Mouse (Mus musculus) adrenal gland, postnatal 10 days (tissue): Measurements from ENCODE around the gene Rab20. TPM values are rescaled to one million over a fixed set of nuclear protein-coding genes. Genes with fewer than 3 reads are reported as not detected.

Experiments
- DNase-seq: peaks from one replicate; pipeline ENCODE4 v3.0.0; 2021; ENCODE audit warnings: mixed read lengths
- total RNA-seq, 2 experiments: library from RNA; stranded (reverse); gene quantifications; 2 replicates each; pipeline ENCODE4 v1.2.3; 2021

The Rab20 gene
- total RNA-seq, 2 experiments from 2014 or later, result 5.1 to 5.7 TPM

DNA sequence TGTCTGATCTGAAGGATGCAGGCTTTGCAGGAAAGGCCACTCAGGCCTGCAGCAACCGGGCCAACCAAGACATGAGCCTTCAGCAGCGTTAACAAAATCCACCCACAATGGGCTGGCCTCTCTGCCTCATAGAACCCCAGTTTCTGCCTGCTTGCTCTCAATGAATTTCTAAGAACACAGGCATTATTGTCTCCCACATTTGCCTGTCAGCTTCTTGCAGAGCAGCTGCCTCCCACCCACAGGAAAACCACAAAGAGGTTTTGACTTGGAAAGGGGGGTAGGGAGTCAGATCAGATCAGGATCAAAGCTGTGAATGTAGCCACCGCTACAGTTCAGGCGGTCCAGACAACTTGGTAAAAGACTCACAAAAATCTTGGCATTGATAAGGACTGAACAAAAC lies 25.5 kb downstream of the Rab20 start:
- DNase-seq, result no peak

DNA sequence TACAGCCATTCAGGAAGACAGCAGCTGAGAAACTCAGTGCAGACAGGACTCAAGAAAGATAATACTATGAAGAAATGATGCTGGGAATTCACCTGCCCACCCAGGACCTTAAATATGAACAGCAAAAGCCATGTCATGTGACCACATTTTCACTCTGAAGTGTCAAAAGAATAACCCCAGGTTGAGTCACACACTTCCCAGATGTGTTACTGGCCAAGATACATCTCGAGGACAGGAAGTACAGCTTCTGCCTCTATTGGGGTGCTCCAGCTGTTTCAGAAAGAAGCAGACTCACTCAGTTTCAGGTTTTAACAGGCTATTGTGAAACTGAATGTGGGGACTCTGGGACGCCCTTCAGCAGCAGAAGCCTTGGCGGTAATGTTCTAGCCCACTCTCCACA lies 26.0 kb downstream of the Rab20 start:
- DNase-seq, result no peak

DNA sequence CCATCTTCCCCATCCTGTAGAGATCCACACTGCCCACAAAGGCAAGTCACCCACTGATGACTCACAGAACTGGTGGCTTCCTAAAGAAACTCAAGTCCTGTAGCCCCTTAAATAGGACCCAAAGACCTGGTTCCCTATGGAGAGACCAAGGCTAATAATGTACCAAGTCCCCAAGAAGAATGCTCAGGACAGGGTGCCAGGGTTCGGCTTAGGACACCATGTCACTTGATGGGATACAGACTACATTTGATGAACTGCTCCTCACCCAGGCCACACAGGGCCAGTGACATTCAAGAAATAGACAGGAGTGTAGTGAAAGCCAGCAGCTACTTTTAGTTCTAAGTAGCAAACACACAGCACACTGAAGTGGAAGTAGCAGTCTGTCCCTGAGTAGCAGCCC lies 26.4 kb downstream of the Rab20 start:
- DNase-seq, result no peak

DNA sequence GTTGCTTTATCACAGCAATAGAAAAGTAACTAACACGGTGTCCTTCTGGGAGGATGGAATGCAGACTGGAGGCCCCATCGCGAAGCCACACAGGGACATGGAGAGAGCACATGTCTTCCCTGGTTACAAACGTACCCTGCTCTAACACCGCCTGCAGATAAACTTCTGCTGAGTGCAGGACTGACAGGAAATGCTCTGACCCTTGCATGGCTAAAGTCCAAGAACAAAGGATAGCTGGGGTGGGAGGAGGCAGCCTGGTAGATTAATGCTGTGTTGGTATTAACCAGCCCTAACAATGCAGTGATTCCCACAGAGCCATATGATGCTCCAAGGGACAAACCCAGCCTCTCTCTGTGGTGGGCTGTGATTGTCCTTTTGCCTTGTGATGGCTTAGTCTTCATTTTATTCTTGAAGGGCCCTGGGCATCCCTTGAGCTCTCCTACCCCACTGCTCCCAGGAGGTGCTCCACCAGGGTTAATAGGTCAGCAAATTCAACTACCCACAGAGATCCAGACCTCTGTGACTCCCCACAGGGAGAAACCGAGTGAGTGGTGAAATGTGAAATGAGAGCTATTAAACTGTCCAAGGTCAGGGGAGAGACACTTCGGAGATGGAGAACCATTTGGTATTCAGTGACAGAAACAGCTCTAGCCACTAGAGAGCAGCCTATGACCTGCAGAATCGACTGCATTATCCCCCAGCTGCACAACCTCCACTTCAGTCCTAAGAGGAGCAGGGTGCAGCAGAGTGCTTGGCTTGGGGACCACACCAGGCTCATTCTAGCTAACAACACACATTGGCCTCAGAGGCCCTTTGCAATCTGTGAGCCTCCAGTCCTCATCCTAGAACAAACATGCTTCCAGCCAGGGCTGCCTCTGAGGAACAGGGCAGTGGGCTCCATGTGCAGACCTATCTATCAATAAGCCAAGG lies 28.1 kb downstream of the Rab20 start:
- peak; percentile 50 for DNase-seq

DNA sequence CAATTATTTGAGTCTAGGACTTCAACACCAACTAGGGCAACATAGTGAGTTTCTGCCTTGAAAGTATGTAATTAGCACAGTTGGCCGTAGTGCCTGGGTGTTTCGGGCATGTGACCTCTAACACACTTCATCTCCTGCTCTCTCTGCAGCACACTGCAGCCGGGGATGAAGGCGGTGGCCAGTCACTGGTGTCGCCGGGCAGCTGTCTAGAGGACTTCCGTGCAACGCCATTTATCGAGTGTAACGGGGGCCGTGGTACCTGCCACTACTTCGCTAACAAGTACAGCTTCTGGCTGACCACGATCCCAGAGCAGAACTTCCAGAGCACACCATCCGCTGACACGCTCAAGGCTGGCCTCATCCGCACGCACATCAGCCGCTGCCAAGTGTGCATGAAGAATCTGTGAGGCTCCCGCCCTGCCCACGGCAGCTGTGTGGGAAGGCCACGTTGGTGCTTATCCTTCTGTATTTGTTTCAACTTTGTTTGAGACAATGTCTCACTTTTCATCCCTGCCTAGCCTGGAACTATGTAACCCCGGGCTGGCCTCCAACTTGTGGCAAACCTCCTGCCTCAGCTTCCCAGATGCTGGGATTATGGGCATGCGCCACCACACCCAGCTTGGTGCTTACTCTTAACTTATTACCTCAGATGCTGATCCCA lies 30.5 kb downstream of the Rab20 start:
- no peak for DNase-seq

DNA sequence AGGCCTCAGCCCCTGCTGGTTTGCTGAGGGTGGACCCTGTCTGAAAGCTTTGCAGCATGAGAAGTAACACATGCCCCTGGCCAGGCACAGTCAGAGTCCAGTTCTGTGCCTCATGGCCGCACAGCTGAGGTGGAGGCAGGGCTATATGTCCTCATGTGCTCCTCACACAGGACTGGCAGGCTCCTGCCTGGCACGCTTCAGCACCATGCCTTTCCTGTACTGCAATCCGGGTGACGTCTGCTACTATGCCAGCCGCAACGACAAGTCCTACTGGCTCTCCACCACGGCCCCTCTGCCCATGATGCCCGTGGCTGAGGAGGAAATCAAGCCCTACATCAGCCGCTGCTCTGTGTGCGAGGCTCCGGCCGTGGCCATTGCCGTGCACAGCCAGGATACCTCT lies 32.7 kb downstream of the Rab20 start:
- DNase-seq, result no peak

DNA sequence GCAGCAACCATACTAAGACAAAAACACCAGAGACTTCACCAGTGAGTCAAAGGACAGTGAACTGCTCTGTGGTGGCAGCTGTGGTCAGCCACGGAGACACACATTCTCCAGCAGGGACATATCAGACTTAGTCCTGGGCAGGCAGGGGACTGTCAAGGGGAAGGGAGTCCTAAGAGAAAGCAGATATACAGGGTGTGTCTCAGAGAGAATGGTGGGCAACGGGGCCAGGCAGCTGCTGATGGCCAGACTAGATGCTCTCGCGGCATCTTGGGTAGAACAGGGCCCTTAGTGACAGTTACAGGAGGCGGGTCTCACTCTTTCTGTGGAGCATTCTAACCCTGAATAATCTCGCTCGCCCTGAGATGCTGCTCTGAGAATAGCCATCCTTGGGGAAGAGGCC lies 34.3 kb downstream of the Rab20 start:
- no peak for DNase-seq

DNA sequence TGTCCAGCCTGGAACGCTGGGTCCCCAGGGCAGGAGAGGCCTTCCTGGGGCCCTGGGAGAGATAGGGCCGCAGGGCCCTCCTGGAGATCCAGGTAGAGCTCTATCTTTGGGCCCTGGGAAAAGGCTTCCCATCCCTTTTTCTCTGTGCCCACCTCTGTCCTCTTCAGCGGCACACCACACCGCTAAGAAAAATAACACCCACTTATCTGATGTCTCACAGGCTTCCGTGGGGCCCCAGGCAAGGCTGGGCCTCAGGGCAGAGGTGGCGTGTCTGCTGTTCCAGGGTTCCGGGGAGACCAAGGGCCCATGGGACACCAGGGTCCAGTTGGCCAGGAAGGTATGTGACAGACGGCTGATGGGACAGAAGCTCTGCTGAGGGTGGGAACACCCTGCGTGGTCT lies 34.9 kb downstream of the Rab20 start:
- DNase-seq, result no peak

DNA sequence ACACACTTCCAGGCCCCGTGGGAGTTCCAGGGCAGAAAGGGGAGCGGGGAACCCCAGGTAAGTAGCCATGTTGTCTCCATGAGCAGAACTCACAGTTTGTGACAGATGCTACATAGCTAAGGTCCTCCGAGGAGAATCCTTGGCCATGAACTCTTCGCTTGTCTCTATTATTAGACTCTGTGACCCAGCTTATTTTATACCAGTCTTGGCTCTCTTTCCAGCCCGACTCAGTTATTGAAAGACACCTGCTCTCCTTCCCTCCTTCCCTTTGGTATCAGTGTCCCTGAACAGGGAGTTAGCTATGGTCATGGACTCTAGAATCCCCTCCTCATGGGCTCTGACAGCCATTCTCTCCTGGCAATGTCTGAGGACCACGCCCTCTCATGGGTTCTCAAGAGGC lies 37.2 kb downstream of the Rab20 start:
- DNase-seq, result no peak

DNA sequence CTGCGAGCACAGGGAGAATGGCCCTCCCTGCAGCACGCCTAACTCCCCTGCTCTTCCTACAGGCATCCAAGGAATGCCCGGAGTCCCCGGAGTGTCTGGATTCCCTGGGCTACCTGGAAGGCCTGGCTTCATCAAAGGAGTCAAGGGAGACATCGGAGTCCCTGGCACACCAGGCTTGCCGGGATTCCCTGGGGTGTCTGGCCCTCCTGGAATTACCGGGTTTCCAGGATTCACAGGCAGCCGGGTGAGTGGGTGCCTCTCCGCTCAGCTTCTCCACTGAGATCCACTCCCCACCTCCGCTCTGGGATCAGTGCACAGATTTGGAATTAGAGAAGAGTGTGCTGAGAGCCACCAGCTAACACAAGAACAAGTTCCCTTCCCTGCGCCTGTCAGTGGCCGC lies 40.6 kb downstream of the Rab20 start:
- DNase-seq, result no peak

DNA sequence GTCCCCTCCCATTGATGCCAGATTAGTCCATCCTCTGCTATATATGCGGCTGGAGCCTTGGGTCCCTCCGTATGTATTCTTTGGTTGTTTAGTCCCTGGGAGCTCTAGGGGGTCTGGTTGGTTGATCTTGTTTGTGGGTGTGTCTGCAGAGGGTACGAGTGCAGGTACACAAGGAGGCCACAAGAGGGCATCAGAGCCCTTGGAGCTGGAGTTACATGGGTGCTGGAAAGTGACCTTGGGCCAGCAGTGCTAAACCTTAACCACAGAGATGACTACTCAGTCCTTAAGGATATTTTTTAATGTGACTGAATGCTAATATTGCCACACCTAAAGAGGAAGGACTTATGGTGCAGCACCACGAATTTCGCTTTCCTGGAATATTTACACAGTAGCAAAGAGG lies 47.8 kb downstream of the Rab20 start:
- peak; percentile 53 for DNase-seq

DNA sequence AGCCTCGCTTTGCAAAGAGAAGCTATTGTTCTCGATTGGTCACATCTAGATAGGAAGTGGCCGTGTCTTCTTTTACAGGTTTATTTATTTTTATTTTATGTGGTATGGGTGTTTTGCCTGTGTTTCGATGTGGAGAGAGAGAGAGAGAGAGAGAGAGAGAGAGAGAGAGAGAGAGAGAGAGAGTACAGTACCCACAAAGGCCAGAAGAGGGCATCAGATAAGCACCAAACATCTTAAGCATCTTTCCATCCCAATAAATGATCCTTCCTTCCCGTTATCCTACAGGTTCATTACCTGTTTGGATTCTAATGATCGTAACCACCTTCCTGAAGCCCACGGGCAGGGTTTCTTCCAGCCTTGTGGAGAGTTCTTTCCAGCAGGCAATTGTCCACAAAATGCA lies 55.4 kb downstream of the Rab20 start:
- no peak for DNase-seq

DNA sequence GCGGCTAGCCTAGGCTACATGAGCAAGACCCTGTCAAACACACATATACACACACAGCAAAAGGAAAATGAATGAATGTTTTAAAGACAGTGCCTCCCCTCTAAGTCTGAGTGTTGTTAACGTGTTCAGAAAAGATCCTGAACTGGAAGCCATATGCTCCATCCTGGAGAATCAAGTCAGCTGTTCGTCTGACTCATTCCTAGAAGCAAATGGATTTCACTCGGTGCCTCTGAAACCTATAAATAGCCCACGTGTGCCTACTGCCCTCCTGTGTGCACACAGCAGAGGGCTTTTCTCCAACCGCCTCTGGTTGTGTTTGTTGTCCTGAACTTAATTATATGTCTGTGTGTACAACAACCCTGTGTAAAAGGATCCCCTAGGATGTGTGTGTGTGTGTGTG lies 56.5 kb downstream of the Rab20 start:
- no peak for DNase-seq

DNA sequence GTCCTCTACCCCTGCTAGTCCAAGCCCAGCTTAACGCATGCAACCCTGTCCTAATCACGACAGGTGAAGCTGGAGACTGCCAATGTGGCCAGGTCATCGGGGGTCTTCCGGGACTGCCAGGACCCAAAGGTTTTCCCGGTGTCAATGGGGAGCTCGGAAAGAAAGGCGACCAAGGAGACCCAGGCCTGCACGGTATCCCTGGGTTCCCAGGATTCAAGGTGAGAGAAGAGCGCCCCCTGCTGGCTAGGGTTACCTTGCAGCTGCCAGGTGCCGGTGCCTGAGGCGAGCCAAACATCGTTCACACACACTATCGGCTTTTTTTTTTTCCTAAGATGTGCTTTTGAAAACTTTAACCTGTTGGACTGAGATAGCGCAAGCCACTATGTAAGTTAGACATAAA lies 57.4 kb downstream of the Rab20 start:
- DNase-seq, result peak; percentile 71

DNA sequence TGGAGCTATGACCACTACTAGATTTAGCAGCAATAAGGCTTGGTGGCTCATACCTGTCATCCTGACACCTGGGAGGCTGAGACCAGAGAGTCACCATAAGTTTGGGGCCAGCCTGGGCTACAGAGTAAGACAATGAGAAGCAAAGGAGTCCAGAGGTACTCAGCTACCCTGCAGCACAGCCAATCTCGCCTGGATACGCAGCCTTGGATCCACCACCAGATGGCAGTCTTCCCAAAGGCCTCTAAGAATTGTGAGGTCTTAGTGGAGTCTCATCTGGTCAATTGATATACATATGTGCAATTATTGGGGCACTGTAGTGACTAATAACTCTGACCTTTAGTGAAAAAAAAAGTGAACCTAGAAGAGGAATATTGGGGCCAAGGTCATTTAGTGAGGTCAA lies 58.9 kb downstream of the Rab20 start:
- DNase-seq, result peak; percentile 72

DNA sequence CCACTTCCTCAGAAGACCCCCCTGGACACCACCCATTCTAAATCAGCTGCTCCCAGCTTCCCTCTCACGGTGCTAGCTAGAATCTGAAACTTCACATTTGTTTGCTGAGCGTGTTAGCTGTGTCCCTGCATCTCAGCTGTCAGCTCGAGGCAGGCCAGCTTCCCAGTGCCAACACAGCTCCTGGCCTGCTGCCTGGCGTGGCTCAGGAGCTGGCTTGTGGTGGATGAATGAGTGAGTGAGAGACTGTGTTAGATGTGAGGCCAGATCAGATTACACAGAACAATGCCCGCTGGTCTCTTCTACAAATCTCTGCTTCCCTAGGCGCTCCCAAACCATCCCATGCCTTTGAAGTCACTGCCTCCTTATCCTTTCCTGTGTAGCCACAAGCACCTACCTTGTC lies 59.3 kb downstream of the Rab20 start:
- DNase-seq, result peak; percentile 80

DNA sequence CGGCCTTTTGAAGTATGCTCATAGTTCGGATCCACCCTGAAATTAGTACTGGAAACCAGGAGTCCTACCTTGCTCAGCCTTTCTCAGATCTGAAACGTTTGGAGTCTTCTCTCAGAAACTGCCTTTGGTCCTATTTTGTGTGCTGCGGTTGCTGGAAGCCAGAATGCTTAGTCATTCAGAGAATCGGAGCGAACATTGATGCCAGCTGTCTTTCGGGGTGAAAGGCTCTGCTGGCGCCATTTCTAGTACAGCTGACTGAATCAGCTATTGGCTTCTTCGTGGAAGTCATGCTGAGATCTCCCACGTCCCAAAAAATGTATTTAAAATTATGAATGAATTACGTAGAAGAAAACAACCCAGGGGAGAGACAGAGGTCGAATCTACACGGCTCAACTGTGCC lies 60.7 kb downstream of the Rab20 start:
- DNase-seq, result peak; percentile 50

DNA sequence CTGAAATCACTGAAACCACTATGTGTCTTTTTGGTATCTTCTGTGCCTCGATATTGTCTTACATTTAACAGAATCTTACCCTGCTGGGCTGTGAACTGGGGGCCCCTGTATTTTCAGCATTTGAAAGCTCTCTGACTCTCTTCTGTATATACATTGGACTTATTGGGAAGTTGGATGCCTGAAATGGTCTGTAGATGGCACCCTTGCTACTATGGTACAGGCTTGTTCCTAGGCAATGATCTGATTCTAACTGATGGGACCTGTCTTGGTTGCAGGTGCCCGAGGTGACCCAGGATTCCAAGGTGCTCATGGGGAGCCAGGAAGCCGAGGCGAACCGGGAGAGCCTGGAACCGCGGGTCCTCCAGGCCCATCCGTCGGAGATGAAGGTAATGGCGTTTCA lies 63.4 kb downstream of the Rab20 start:
- no peak for DNase-seq

DNA sequence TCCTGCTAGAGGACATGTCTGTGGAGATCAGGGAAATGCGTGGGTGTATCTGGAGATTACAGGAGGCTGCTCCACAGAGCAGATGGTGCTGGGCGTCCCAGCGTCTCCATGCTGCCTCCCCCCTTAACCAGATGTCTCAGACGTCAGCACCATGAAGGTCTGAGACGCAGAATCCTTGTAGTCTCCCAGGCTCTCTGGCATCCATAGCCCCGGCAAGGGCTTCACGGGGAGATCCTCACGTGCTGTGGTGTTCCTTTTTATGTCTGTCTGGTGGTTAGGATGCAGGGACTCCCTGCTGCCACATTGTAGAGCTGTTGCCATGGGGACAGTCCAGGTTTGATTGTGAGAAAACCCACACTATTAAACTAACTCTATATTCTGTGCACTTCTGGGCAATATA lies 64.2 kb downstream of the Rab20 start:
- DNase-seq, result no peak

DNA sequence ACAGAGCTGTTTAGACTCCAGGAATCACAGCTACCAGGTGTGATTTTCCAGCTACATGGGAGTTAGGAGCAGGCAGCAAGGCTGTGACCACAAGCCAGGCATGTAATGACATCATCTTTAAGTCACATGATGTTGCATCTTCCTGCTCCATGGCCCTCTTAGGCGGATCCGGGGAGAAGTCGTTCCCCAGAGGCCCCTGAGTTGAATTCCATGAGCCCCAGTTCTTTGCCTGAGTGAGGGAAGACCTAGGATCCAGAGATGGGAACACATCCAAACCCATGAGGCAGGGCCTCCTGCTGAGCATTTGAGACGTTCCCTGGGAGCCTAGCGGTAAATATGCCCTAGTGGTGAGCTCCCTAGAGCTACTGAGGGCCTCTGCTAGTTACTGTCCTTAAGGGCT lies 66.1 kb downstream of the Rab20 start:
- DNase-seq, result no peak

DNA sequence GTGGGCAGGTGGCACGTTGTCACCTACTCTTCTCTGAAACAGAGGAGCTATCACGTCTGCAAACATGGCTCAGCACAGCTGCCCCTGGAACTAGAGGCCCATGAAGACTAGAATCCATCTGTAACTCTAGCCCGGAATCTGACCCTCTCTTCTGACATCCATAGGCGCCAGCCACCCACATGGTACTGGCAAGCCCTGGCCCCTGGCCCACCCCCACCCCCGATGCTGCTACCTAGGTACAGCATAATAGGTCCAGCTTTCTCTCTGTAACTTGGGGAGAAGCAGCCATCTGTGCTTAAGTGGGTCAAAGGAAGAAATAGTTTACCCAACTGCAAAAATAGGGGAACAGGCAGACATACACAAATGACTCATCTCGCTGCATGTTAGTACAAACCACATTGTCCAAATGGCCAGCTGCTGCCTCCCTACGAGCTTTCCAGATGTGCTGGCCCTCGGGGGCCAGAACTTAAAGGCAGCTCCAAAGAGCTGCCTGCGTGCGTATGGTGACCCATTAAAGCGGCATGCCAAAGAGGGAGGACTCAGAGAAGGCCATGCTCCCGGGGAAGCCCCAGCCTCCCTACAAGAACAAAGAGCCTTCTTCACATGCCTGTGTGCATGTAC lies 66.9 kb downstream of the Rab20 start:
- DNase-seq, result no peak

DNA sequence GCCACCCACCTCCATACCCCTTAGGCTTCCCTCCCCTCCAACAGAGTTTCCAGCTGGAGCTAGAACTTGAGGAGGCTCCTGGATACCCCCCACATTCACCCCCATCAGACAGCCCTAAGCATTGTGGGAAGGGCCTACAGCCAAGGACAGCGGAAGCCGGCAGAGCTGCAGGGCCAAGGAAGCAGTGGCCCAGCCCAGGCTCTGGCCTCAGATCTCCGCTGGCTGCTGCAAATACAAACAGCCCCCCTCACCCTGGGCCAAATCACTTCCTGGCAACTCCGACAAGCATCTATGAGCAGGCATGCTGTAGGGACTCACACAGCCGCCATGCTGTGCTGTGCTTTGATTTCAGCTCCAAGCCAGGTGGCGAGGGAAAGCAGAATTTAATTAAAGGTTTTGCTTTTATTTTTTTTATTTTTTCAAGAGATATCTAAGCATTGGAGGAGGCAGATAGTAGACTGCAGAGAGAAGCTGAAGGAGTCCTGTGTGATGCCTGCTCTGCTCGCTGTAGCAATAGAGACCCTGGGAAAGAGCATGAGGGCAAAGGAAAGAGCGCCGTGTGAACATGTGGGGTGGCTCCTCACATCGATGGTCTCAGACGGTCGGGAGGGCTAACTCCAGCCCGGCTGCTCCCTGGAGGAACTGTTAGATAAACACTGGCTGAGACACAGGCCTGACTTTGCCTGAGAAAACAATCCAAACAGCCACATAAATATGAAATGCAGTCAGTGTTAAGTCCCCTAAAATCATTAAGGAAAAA lies 72.6 kb downstream of the Rab20 start:
- DNase-seq, result peak; percentile 73

DNA sequence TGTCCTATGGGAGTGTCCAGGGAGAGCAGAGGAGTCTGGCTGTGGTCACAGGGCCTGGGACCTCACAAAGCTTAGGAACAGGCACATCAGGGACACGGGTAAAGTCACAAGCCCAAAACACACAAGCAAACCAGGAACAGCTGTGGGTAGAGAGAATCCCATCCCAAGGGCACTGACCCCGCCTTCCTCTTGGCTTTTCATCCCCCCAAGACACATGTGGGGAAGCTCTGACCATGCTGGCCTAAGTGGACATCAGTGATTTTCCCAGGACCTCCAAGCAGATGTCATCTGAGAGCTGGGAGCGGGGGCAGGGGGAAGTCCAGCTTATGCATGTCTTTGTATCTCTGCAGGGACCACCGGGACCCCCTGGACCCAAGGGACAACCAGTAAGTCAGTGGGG lies 73.9 kb downstream of the Rab20 start:
- DNase-seq, result no peak
